Mouse (Mus musculus) stomach, postnatal 0 days (tissue): ENCODE measurements around the gene Zfp141.

Source experiments
- CTCF ChIP-seq: IDR thresholded peaks from 2 replicates; pipeline ENCODE4 v1.5.1; 2016; ENCODE audit warnings: antibody characterized with exemption, low read depth, mild to moderate bottlenecking, moderate library complexity
- EP300 ChIP-seq: optimal IDR thresholded peaks from 2 replicates; pipeline ENCODE3; 2016; ENCODE audit warnings: antibody characterized with exemption

GRCm38 (mm10) chr7:42450618-42451017 is 54.9 kb downstream of the Zfp141 start:
- TF ChIP-seq CTCF = peak; percentile 52
- no peak for TF ChIP-seq EP300
